Mouse (Mus musculus) neutrophil, adult 59 days (primary cell): Measurements from ENCODE around the gene Vmn2r69. TPM values are rescaled to one million over a fixed set of nuclear protein-coding genes. Genes with fewer than 3 reads are reported as not detected.

Experiments used
- total RNA-seq, 2 experiments: library from RNA; stranded (reverse); gene quantifications; 1 replicate in 1 of 2; 2 replicates in 1 of 2; pipeline ENCODE4 v1.2.4; 2023

Vmn2r69 gene
- total RNA-seq = not detected

DNA sequence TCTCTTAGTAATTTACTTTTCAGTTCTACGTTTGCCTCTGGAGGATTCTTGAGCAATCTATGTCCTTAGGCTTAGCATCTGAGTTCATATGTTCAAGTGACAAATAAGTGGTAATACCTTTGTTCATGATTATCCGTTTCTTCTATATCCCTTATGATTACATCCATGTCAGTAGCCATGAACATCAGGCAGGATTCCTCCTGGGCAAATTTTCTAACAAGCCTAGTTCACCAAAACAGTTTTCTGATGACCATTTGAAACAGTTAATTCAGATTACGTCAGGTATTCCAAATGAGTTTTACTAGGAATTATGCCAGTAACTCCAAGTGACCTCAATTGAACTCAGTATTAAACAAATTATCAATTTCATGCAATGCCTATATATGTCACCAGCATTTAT lies at the start of gene Vmn2r69:
Gene Vmn2r69 (minus strand): TSS at position 101 of the 400 bp plus-strand sequence.

Other genes starting within 250 kb of the Vmn2r69 start
- not detected for gene Vmn2r68, start 178.1 kb downstream of the Vmn2r69 start, total RNA-seq
- not detected for gene Vmn2r71, start 147.2 kb upstream of the Vmn2r69 start, total RNA-seq
- not detected for gene Vmn2r70, start 153.3 kb upstream of the Vmn2r69 start, total RNA-seq